Mouse (Mus musculus) testis, adult 2 months (tissue): ENCODE measurements around the gene Mbd6.

Experiments used
- CTCF ChIP-seq: fragments of 200-500 bp; IDR thresholded peaks from 2 replicates; pipeline ENCODE4 v1.5.1; 2012; ENCODE audit warnings: low read depth, mild to moderate bottlenecking, inconsistent platforms, low read length, moderate library complexity; ENCODE audit not compliant: control insufficient read depth, insufficient read depth, insufficient replicate concordance
- POLR2A ChIP-seq: fragments of 200-500 bp; IDR thresholded peaks from 2 replicates; pipeline ENCODE4 v1.6.1; 2012; ENCODE audit warnings: low read depth, mild to moderate bottlenecking, inconsistent platforms, low read length, moderate library complexity; ENCODE audit not compliant: control insufficient read depth

DNA sequence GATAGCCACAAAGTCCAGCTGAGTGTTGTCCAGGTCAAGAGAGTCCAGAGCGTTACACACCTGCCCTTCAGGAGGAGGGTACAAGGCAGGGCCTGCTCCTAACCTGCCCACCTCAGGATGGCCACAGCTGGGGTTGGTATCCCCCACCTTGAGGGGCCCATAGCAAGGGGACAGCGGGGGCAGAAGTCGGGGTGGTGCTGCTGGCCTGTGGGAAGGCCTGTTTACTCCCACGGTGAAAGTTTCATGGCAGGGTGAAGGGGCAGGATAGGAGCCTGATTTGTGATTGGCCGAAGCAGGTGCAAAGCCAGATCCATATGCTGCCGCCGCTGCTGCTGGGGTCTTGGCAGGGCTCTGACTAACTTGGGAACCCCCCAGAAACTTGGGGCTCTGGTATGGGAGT lies 41.4 kb upstream of the Mbd6 start:
- TF ChIP-seq POLR2A = no peak
- no peak for TF ChIP-seq CTCF
